Mouse (Mus musculus): ENCODE results near the gene Pih1d1. TPM values are rescaled to one million over a fixed set of nuclear protein-coding genes. Genes with fewer than 3 reads are reported as not detected.
A peak's percentile ranks its signal among the peaks of the same experiment; 100 is the strongest.

Pih1d1 gene
- polyA plus RNA-seq, 1 experiment from 2014 or later = 68.2 TPM

DNA sequence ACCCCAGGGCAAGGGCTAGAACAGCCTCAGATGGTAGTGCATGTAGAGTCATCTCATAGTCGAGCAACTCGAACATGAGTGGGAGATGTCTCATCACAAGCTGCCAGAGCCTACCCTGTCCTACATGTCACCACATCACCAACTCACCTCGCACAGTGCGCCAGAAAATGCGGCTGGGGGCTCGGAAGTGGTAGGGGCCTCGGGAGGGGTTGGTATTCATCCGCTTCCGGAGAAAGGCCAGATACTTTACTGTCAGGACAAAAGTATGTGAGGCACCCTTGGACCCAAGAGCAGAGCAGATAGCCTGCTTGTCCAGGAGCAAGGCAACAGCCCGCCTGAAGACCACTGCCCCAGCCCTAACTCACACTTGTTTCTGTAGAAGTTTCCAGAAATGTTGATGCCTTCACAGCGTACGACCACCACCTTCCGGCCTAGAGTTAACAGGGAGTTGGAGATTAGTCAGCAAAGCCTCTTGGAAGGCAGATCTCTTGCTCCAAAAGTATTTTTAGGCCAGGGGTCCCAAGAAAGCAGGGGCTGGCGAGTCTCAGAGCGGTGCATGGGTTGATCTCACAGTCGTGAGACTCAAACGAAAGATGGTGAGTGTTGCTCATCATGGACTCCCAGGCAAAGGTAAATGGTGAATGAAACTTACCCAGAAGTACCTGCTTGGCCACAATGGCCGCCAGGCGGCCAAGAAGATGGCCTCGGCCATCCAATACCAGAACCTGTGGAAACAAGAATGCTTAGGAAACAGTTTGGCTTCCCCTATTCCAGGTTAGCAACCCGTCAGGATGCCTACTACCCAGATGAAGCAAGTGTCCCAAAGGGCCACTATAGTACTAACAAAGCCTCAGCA lies 27.0 kb upstream of the Pih1d1 start:
- ATAC-seq (no peak), DNase-seq (ENCODE audit: low read depth, low spot score) (no peak)
- ChIA-PET POLR2A (interaction anchor here (0.6 kb wide), 2 partner anchors 23 to 39 kb away, joined by 3 to 4 read pairs; no protein-coding TSS in a partner anchor), CTCF (interaction anchor here (1.0 to 1.3 kb wide), 3 partner anchors 9 to 58 kb away, joined by 3 read pairs; partner anchors contain the start of gene Aldh16a1)
- no peak for TF ChIP-seq CTCF (IDR thresholded peaks at IDR 0.05)
- in situ Hi-C loops (cut with MboI; ENCODE audit: low pct_unique_long_range_greater_than_20kb) = no loop called here
- H3K27me3 ChIP-seq = no peaks in the 10 kb centered on the region

DNA sequence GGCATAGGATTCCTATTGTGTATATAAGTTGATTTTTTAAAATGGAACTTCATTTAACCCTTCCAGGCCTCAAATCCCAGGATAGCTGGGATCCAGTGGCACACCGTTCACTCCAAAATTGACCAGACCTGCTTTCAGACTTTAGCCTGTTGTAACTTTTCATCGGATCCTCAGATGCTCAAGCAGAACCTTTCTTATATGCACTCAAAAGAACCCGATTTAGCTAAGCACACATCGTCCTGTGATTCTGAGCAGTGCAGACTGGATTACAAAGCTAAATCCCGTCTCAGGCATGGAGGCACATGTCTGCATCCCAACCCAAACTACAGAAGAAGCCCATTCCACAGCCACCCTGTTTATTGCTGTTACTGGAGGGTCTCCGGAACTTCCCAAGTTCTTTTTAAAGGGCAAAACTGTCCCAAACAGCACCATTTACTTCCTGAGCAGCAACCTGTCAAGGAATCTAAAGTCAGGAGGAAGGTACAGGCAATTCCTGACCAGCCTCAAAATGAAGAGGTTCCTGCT lies 26.3 kb upstream of the Pih1d1 start:
- ATAC-seq (no peak), DNase-seq (ENCODE audit: low read depth, low spot score) (no peak)
- CTCF ChIA-PET = interaction anchor here (1.0 to 1.3 kb wide), 3 partner anchors 10 to 59 kb away, joined by 3 read pairs; partner anchors contain the start of gene Aldh16a1
- in situ Hi-C loops (cut with MboI; ENCODE audit: low pct_unique_long_range_greater_than_20kb) = no loop called here
- POLR2A ChIA-PET = interaction anchor here (0.6 kb wide), 2 partner anchors 22 to 39 kb away, joined by 3 to 4 read pairs; no protein-coding TSS in a partner anchor
- H3K27me3 ChIP-seq = no peaks in the 10 kb centered on the region
- no peak for TF ChIP-seq CTCF (IDR thresholded peaks at IDR 0.05)

DNA sequence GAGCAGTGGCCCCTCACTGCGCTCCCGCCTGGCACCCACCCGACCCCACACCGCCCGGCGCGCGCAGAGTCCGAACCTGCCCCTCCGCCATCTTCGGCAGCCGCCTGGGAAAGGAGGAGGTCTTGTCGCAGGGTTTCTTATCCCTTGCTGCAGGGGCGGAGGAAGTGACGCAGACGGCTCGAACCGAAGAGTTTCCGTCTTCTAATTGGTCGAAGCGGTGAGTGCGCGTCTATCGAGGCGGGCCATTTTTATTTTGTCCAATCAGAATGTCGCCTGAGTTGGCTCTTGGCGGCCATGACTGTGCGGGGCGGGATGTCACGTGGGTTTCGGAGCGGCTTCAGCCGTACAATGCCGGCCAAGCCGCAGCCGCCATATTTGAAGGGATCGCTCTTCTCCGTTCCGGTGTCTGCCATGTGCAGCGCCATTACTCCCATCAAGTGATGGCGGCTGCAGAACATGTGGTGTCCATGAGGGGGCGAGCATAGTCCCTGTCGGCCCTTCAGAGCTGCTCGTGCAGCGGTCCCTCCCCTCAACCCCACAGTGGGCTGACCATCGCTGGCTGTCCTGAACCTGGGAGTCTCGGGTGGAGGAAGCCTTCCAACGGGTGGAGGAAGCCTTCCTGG lies 25.4 kb upstream of the Pih1d1 start, which contains the start of gene Rpl13a:
Gene Rpl13a (minus strand): TSS at position 138 of the 623 bp plus-strand sequence.
- no peak for TF ChIP-seq CTCF (IDR thresholded peaks at IDR 0.05)
- CTCF ChIA-PET = interaction anchor here (1.6 kb wide), 1 partner anchor 44 kb away, joined by 3 read pairs; no protein-coding TSS in a partner anchor

DNA sequence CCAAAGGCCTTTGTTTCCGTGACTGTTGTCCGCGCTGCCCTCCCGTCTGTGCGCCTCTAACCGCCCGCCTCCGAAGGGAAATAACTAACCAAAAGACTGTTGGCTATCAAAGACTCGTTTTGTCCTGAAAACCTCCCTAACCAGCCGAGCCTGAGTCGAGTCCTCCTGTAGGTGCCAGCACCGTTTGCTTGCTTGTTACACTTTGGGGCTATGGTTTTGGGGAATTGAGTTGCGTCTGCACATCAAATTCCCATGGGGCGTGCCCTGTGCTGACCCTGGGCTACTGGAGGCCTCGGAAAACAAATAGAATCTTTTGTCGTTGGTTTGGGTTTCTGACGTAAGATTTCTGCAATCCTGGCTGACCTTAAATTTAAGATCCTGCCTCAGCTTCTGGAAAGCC lies 24.8 kb upstream of the Pih1d1 start:
- H3K27me3 ChIP-seq = no peaks in the 10 kb centered on the region
- ChIA-PET CTCF (interaction anchor here (1.6 kb wide), 1 partner anchor 45 kb away, joined by 3 read pairs; no protein-coding TSS in a partner anchor), POLR2A (no interaction called here)
- DNase-seq (ENCODE audit: low read depth, low spot score) = no peak
- in situ Hi-C loops (cut with MboI; ENCODE audit: low pct_unique_long_range_greater_than_20kb) = no loop called here
- no peak for ATAC-seq
- no peak for TF ChIP-seq CTCF (IDR thresholded peaks at IDR 0.05)

More for the DNA sequence above, 25.4 kb upstream of the Pih1d1 start, which contains the start of gene Rpl13a:
- POLR2A ChIA-PET = no interaction called here
- peak; percentile 77 for ATAC-seq
- in situ Hi-C loops (cut with MboI; ENCODE audit: low pct_unique_long_range_greater_than_20kb) = no loop called here
- peak; percentile 95 for DNase-seq (ENCODE audit: low read depth, low spot score)
- H3K27me3 ChIP-seq = no peaks in the 10 kb centered on the region

DNA sequence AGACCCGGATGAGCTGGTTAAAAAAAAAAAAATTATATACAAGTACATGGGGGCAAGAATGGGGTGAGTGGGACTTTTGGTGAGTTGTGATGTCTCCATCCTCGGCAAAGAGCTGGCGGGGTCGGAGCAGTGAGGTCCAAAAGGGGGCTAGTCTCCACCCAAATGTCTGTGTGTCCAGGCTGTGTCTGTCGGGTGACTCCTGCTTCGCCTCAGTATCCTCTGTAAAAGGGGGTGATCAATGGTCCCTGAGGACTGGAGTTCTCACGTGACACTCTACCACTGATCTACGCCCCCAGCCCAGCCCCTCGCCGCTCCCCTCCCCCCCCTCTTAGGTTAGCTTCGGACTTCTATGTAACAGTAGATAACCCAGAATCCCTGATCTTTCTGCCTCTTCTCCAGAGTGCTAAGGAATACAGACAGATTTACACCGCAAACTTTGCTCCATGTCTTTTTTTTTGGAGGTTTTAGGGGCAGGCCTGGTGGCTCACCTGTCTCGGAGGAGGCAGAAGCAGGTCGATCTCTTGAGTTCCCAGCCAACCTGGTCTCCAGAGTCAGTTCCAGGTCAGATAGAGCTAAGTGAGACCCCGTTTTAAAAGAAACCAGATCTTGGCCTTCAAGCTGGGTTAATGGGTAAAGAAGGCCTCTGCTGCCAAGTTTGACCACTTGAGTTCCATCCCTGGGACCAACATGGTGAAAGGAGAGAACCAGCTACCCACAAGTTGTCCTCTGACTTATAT lies 24.2 kb upstream of the Pih1d1 start:
- no peaks in the 10 kb centered on the region for H3K27me3 ChIP-seq
- no peak for DNase-seq (ENCODE audit: low read depth, low spot score)
- in situ Hi-C loops (cut with MboI; ENCODE audit: low pct_unique_long_range_greater_than_20kb) = no loop called here
- POLR2A ChIA-PET = interaction anchor here (0.6 kb wide), 1 partner anchor 28 kb away, joined by 4 read pairs; no protein-coding TSS in a partner anchor
- no peak for ATAC-seq
- CTCF ChIA-PET = interaction anchor here (0.7 to 1.6 kb wide), 2 partner anchors 45 to 163 kb away, joined by 3 read pairs; no protein-coding TSS in a partner anchor
- TF ChIP-seq CTCF (IDR thresholded peaks at IDR 0.05) = no peak

DNA sequence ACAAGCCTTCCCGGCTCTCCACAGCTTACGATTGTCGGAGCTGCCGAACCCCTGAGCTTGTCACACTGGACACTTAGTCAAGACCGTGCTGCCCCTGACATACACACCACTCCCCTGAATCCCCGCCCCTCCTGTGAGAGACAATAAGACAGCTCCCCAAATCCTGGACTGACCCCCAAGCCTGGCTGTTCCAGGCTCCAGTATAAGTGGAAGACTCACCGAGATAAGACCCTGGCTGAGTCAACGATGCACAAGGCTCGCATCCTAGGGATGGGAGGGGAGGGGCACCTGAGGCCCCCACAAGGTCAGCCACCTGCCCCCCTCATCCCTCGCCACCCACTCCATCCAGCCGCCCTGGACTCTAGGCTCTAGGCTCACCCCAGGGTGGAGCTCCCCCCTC lies 22.3 kb upstream of the Pih1d1 start:
- no peak for DNase-seq (ENCODE audit: low read depth, low spot score)
- no peak for ATAC-seq
- in situ Hi-C loops (cut with MboI; ENCODE audit: low pct_unique_long_range_greater_than_20kb) = no loop called here
- no peak for TF ChIP-seq CTCF (IDR thresholded peaks at IDR 0.05)
- CTCF ChIA-PET = interaction anchor here (1.0 kb wide), 1 partner anchor 11 kb away, joined by 3 read pairs; no protein-coding TSS in a partner anchor
- POLR2A ChIA-PET = no interaction called here
- no peaks in the 10 kb centered on the region for H3K27me3 ChIP-seq

DNA sequence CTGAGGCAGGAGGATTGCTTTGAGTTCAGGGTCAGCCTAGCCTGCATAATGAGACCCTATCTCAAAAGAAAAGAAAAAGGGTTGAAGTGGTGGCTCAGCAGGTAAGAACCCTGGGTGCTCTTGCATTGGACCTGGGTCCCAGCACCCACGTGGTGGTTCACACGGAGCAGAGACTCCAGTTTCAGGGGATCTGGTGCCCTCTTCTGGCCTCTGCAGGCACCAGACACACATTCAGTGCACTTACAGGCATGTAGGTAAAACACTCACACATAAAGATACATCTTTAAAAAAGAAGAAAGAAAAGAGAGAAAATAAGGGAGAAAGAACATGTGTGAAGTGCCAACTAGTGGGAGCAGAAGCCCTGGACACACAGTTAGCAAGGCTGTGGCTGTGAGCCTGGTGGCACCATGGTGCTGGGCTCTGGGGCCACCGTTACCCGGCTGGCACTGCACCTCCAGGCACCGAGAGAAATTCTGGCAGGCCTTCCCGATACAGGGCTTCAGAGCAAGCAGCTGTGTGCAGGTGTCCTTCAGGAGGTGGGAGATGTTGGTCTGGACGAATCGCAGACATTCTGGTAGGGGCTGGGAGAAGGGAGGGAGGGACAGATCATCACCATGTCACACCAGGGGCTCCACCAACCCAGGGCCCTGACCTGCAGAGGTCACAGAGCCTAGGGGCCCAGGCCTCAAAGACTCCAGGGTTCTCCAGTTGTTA lies 20.5 kb upstream of the Pih1d1 start:
- in situ Hi-C loops (cut with MboI; ENCODE audit: low pct_unique_long_range_greater_than_20kb) = no loop called here
- POLR2A ChIA-PET = no interaction called here
- H3K27me3 ChIP-seq = no peaks in the 10 kb centered on the region
- DNase-seq (ENCODE audit: low read depth, low spot score) = no peak
- CTCF ChIA-PET = interaction anchor here (1.6 kb wide), 1 partner anchor 9 kb away, joined by 4 read pairs; no protein-coding TSS in a partner anchor
- TF ChIP-seq CTCF (IDR thresholded peaks at IDR 0.05) = no peak
- ATAC-seq = no peak

DNA sequence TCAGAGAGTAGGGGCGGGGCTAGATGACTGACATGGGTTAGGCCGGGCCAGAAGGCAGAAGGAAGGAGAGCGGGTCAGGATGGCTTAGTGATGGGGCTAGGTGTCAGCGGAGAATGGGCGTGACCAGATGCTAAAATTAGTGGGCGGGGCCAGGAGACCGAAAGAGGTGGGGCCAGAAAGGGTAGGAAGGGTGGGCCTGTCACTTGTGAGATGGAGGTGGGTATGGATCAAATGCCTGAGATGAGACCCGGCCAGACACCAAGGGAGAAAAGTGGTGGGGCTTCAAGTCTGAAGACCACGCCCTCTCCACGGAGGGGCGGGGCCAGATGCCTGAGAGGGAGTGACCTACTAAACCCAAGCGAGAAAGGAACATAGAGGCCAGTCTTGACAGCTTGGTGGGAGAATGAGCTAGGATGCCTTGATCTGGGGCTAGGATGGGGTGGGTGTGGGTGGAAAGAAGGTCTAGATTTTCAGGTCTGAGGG lies 19.5 kb upstream of the Pih1d1 start:
- H3K27me3 ChIP-seq = no peaks in the 10 kb centered on the region
- DNase-seq (ENCODE audit: low read depth, low spot score) = no peak
- CTCF ChIA-PET = interaction anchor here (1.6 kb wide), 1 partner anchor 8 kb away, joined by 4 read pairs; no protein-coding TSS in a partner anchor
- TF ChIP-seq CTCF (IDR thresholded peaks at IDR 0.05) = no peak
- ATAC-seq = no peak
- POLR2A ChIA-PET = no interaction called here
- in situ Hi-C loops (cut with MboI; ENCODE audit: low pct_unique_long_range_greater_than_20kb) = no loop called here

DNA sequence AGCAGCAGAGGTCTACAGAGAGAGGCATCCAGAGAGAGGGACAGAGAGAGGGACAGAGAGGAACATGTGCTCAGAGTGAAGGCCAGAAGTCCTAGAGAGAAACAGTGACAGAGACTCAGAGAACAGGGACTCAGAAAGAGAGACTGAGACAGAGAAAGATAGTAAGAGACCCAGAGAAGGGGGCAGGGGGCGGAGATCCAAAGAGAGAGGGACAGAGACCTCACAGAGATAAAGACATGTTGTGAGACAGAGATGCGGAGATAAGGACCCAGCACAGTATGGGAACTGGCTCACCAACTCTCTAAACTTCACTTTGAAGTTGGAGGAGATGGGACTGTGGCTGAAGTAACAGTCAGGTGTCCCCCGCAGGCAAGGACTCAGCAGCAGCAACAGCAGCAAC lies 18.7 kb upstream of the Pih1d1 start:
- ATAC-seq (no peak), DNase-seq (ENCODE audit: low read depth, low spot score) (no peak)
- in situ Hi-C loops (cut with MboI; ENCODE audit: low pct_unique_long_range_greater_than_20kb) = no loop called here
- POLR2A ChIA-PET = no interaction called here
- no peaks in the 10 kb centered on the region for H3K27me3 ChIP-seq
- CTCF ChIA-PET = interaction anchor here (1.6 kb wide), 1 partner anchor 8 kb away, joined by 4 read pairs; no protein-coding TSS in a partner anchor
- TF ChIP-seq CTCF (IDR thresholded peaks at IDR 0.05) = no peak

Measured in Patski (cell line).